Mouse (Mus musculus) intestine, embryonic 14.5 days (tissue): ENCODE measurements around the gene Cel. TPM values are rescaled to one million over a fixed set of nuclear protein-coding genes. Genes with fewer than 3 reads are reported as not detected.

Experiments
- ATAC-seq: fragments of 200-750 bp; cut with Nextera tagmentation; replicated peaks from 2 replicates; pipeline ENCODE4 v1.8.0; 2017; ENCODE audit warnings: low read depth, moderate number of reproducible peaks, moderate TSS enrichment, moderate library complexity; ENCODE audit not compliant: low FRiP score, low TSS enrichment
- DNase-seq: peaks from one replicate; pipeline ENCODE4 v3.0.0-alpha.2; 2018; ENCODE audit warnings: low spot score
- H3K27ac ChIP-seq: fragments of 300-500 bp; sonication (generic); 2 replicates; pipeline ENCODE4 v1.5.1; 2014; ENCODE audit warnings: low read depth, mild to moderate bottlenecking, control low read depth
- H3K27me3 ChIP-seq: fragments of 300-500 bp; sonication (generic); replicated peaks from 2 replicates; pipeline ENCODE4 v1.6.1; 2014; ENCODE audit warnings: low read length, control low read depth; ENCODE audit not compliant: control insufficient read depth, insufficient read depth
- H3K36me3 ChIP-seq: fragments of 300-500 bp; sonication (generic); 2 replicates; pipeline ENCODE4 v1.6.1; 2014; ENCODE audit warnings: low read length, control low read depth; ENCODE audit not compliant: control insufficient read depth, insufficient read depth
- H3K4me1 ChIP-seq: fragments of 300-500 bp; sonication (generic); replicated peaks from 2 replicates; pipeline ENCODE4 v1.6.1; 2014; ENCODE audit warnings: low read length, control low read depth, mixed read lengths; ENCODE audit not compliant: control insufficient read depth, insufficient read depth
- H3K4me2 ChIP-seq: fragments of 300-500 bp; sonication (generic); 2 replicates; pipeline ENCODE4 v1.6.1; 2014; ENCODE audit warnings: low read length
- H3K4me3 ChIP-seq: fragments of 300-500 bp; sonication (generic); 2 replicates; pipeline ENCODE4 v1.5.1; 2014; ENCODE audit warnings: low read depth, low read length, control low read depth, mixed read lengths
- H3K9ac ChIP-seq: fragments of 300-500 bp; sonication (generic); 2 replicates; pipeline ENCODE4 v1.6.1; 2014; ENCODE audit warnings: mild to moderate bottlenecking, low read length
- H3K9me3 ChIP-seq: fragments of 300-500 bp; sonication (generic); 2 replicates; pipeline ENCODE4 v1.6.1; 2016; ENCODE audit warnings: low read length, control low read depth; ENCODE audit not compliant: control insufficient read depth
- WGBS: fragments of 180-500 bp; shearing (Covaris S2); extraction: QIAGEN DNeasy Blood & Tissue Kit; methylation state at CpG from one replicate; pipeline ENCODE4 v1.1.7; 2014; 5-methylcytosine and 5-hydroxymethylcytosine counted together
- polyA plus RNA-seq: library from polyadenylated mRNA; unstranded; fragments of >200 nt; fragmentation: Nextera tagmentation; extraction: Ambion mirVana; gene quantifications from 2 replicates; pipeline ENCODE4 v1.2.1, GENCODE M21; 2014

Gene Cel
- polyA plus RNA-seq, 1 experiment from 2014 or later = 67.3 TPM

DNA sequence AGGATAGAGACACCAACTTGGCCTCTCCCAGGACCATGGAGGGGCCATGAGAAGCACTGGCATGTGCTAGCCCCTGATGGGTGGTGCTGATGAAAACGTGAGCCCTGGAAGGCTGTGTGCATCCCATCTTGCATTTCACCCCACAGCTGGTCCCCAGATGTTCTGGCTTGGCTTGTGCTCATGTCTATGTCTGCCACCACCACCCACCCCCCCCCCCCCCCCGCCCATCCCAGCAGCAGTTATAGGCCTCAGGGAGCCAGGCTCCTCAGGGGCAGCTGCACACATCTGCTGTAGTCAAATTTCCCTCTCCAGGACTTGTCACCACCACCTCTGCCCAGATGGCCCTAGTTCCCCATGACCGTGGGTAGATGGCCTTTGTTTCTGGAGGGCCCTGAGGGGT lies 6.7 kb upstream of the Cel start:
- Histone ChIP-seq H3K4me2 (no peak overlapping the region), H3K27ac (no peak overlapping the region), H3K9ac (no peak overlapping the region), H3K9me3 (no peaks in the 10 kb centered on the region), H3K36me3 (peaks cover 96% of the 10 kb centered on the region), H3K4me3 (no peak overlapping the region), H3K27me3 (no peaks in the 10 kb centered on the region), H3K4me1 (no peaks in the 10 kb centered on the region)
- DNase-seq (no peak), ATAC-seq (no peak)
- 78% methylated on average over 3 of the region's 3 CpGs for WGBS

GRCm38 (mm10) chr2:28566545-28566944 lies 3.3 kb upstream of the Cel start:
- Histone ChIP-seq H3K36me3 (peaks cover 65% of the 10 kb centered on the region), H3K27me3 (no peaks in the 10 kb centered on the region), H3K4me2 (no peak overlapping the region), H3K4me1 (no peaks in the 10 kb centered on the region), H3K4me3 (no peak overlapping the region), H3K27ac (no peak overlapping the region), H3K9ac (no peak overlapping the region), H3K9me3 (no peaks in the 10 kb centered on the region)
- DNase-seq (no peak), ATAC-seq (no peak)
- 73% methylated on average over 5 of the region's 5 CpGs for WGBS

DNA sequence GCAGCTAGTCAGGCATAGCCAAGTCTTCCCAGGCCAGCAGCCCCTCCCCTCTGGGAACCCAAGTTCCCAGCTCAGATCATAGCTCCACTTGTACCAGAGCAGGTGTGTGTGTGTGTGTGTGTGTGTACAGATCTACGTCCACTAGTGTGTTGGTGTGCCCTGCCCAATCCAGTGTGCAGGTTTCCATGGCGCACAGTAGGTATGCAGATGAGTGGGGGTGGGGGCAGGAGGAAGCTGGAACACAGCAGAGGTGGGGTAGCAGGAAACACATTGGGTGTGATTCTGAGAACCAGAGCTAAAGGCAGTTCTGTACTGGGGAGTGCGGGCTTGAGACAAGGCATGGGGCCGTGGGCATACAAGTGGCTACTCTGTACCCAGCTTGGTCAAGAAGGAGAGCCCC lies 1.2 kb upstream of the Cel start:
- Histone ChIP-seq H3K27ac (no peak overlapping the region), H3K4me1 (no peaks in the 10 kb centered on the region), H3K4me3 (no peak overlapping the region), H3K4me2 (no peak overlapping the region), H3K9ac (no peak overlapping the region), H3K9me3 (no peaks in the 10 kb centered on the region), H3K27me3 (no peaks in the 10 kb centered on the region), H3K36me3 (peaks cover 43% of the 10 kb centered on the region)
- 89% methylated on average over 4 of the region's 4 CpGs for WGBS
- ATAC-seq = 0 out of 2 replicates have a peak, but pooled peaks have one; percentile 37
- no peak for DNase-seq

GRCm38 (mm10) chr2:28563830-28564229 lies 627 bp upstream of the Cel start:
- H3K4me2 ChIP-seq = no peak overlapping the region
- DNase-seq (no peak), ATAC-seq (no peak)
- no peak overlapping the region for H3K4me3 ChIP-seq
- no peaks in the 10 kb centered on the region for H3K27me3 ChIP-seq
- no peaks in the 10 kb centered on the region for H3K9me3 ChIP-seq
- H3K36me3 ChIP-seq = peaks cover 38% of the 10 kb centered on the region
- H3K4me1 ChIP-seq = no peaks in the 10 kb centered on the region
- no peak overlapping the region for H3K9ac ChIP-seq
- H3K27ac ChIP-seq = no peak overlapping the region

- Histone ChIP-seq H3K27me3 (no peaks in the 10 kb centered on the region), H3K4me3 (no peak overlapping the region), H3K9ac (no peak overlapping the region), H3K9me3 (no peaks in the 10 kb centered on the region), H3K27ac (no peak overlapping the region), H3K4me1 (no peaks in the 10 kb centered on the region), H3K36me3 (peaks cover 19% of the 10 kb centered on the region), H3K4me2 (no peak overlapping the region)
- DNase-seq (no peak), ATAC-seq (no peak)
- 82% methylated on average over 5 of the region's 5 CpGs for WGBS
Measured at GRCm38 (mm10) chr2:28557452-28557851, 5.8 kb downstream of the Cel start.

DNA sequence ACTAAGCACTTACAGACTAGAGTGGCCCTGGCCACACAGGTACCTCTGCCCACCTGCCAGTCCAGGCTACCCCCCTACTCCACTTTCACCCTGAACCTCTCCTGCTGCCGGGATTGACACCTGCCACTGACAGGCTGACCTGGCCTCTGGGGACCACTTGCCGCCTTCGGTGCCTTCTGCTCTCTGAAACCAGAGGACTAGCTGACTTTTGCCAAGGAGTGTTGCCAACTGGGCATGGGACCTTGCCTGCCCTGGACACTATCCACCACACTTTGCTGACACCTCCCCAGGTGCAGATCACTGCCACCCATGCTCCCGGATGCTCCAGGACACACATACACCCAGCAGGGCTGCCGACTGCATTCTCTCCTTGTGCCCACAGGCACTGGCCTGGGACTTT lies 10.9 kb downstream of the Cel start:
- Histone ChIP-seq H3K4me1 (no peaks in the 10 kb centered on the region), H3K9ac (no peak overlapping the region), H3K36me3 (peaks cover 65% of the 10 kb centered on the region), H3K4me3 (no peak overlapping the region), H3K27me3 (no peaks in the 10 kb centered on the region), H3K27ac (no peak overlapping the region), H3K4me2 (no peak overlapping the region), H3K9me3 (no peaks in the 10 kb centered on the region)
- DNase-seq (no peak), ATAC-seq (no peak)
- 93% methylated on average over 5 of the region's 5 CpGs for WGBS

DNA sequence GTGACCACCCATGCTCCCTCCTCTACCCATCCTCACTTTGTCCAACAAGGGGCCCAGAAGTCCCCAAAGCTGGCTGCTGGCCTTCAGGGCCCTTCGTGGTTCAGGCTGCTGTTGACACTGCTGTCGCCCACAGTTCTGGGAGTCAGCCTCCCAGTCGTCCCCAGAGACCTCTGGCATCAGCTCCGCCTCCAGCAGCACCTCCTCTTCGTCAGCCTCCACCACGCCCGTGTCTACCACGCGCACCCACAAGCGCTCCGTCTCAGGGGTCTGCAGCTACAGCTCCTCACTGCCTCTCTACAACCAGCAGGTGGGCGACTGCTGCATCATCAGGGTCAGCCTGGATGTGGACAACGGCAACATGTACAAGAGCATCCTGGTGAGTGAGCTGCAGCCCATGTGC lies 14.0 kb downstream of the Cel start:
- no peak overlapping the region for H3K4me3 ChIP-seq
- WGBS = 93% methylated on average over 13 of the region's 13 CpGs
- no peaks in the 10 kb centered on the region for H3K4me1 ChIP-seq
- no peaks in the 10 kb centered on the region for H3K9me3 ChIP-seq
- H3K9ac ChIP-seq = no peak overlapping the region
- H3K4me2 ChIP-seq = no peak overlapping the region
- no peaks in the 10 kb centered on the region for H3K27me3 ChIP-seq
- peaks cover 89% of the 10 kb centered on the region for H3K36me3 ChIP-seq
- ATAC-seq (no peak), DNase-seq (no peak)
- no peak overlapping the region for H3K27ac ChIP-seq

GRCm38 (mm10) chr2:28547237-28548172 lies 15.7 kb downstream of the Cel start:
- Histone ChIP-seq H3K9me3 (no peaks in the 10 kb centered on the region), H3K27ac (no peak overlapping the region), H3K4me3 (no peak overlapping the region), H3K27me3 (no peaks in the 10 kb centered on the region), H3K4me1 (no peaks in the 10 kb centered on the region), H3K36me3 (peaks cover 87% of the 10 kb centered on the region), H3K4me2 (no peak overlapping the region), H3K9ac (no peak overlapping the region)
- DNase-seq (peak; percentile 97), ATAC-seq (peak; percentile 25)
- 53% methylated on average over 11 of the region's 11 CpGs for WGBS

DNA sequence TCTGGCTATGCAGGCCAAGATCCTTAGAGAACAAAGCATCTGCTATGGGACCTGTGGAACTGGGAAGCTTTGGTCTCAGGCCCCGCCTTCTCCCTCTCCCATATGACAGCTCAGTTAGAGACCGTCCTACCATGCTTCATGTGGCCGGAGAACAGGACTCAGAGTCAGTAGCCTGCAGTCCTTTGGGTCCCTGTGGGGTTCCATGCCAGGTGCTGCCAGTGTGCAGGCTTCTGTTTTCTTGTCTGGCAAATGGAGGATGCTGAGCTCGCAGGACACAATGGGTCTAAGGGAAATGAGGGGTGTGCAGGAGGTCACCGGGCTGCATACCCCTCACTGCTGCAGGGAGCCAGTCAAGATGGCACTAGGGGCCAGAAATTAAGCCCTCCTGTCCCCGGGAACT lies 16.6 kb downstream of the Cel start:
- Histone ChIP-seq H3K4me2 (no peak overlapping the region), H3K9me3 (no peaks in the 10 kb centered on the region), H3K4me3 (no peak overlapping the region), H3K4me1 (no peaks in the 10 kb centered on the region), H3K27ac (no peak overlapping the region), H3K9ac (no peak overlapping the region), H3K36me3 (peaks cover 87% of the 10 kb centered on the region), H3K27me3 (no peaks in the 10 kb centered on the region)
- WGBS = 81% methylated on average over 6 of the region's 6 CpGs
- no peak for ATAC-seq
- DNase-seq = no peak
